Mouse (Mus musculus) spleen, adult 2 months (tissue): ENCODE data around the gene Vamp8. TPM values are rescaled to one million over a fixed set of nuclear protein-coding genes. Genes with fewer than 3 reads are reported as not detected.

Experiments
- DNase-seq, 2 experiments: peaks; one replicate each; pipeline versions ENCODE4 v3.0.0 to v3.0.0-alpha.2; 2012 to 2021; ENCODE audit warnings: low spot score in 2 of 2, low read depth in 1 of 2
- H3K27ac ChIP-seq: fragments of 200-500 bp; 2 replicates; pipeline ENCODE4 v1.5.1; 2012; ENCODE audit warnings: low read length, inconsistent platforms; ENCODE audit not compliant: insufficient read depth
- H3K27me3 ChIP-seq: fragments of 200-500 bp; 2 replicates; pipeline ENCODE4 v1.6.1; 2012; ENCODE audit warnings: mild to moderate bottlenecking, moderate library complexity, low read length, inconsistent platforms; ENCODE audit not compliant: control insufficient read depth, insufficient read depth
- H3K36me3 ChIP-seq: fragments of 200-500 bp; 2 replicates; pipeline ENCODE4 v1.6.1; 2012; ENCODE audit warnings: mild to moderate bottlenecking, low read length, inconsistent platforms; ENCODE audit not compliant: control insufficient read depth, insufficient read depth
- H3K4me1 ChIP-seq: fragments of 200-500 bp; 2 replicates; pipeline ENCODE4 v1.6.1; 2011; ENCODE audit warnings: inconsistent platforms; ENCODE audit not compliant: control insufficient read depth, insufficient read depth, insufficient read length
- H3K4me3 ChIP-seq: fragments of 200-500 bp; 2 replicates; pipeline ENCODE4 v1.5.1; 2011; ENCODE audit warnings: mild to moderate bottlenecking, inconsistent platforms; ENCODE audit not compliant: insufficient read depth, insufficient read length; ENCODE audit errors: extremely low read depth
- CTCF ChIP-seq: fragments of 200-500 bp; IDR thresholded peaks from 2 replicates; pipeline ENCODE4 v1.5.1; 2011; ENCODE audit warnings: mild to moderate bottlenecking, inconsistent platforms; ENCODE audit not compliant: insufficient read depth, insufficient read length, insufficient replicate concordance; ENCODE audit errors: extremely low read depth
- POLR2A ChIP-seq: fragments of 200-500 bp; IDR thresholded peaks from 2 replicates; pipeline ENCODE4 v1.6.1; 2011; ENCODE audit warnings: low read depth, low read length, inconsistent platforms
- WGBS: fragments of 180-500 bp; shearing (Covaris S2); methylation state at CpG from one replicate; pipeline ENCODE4 v1.1.7; 2018; 5-methylcytosine and 5-hydroxymethylcytosine counted together
- polyA plus RNA-seq: library from polyadenylated mRNA; depleted of rRNA; stranded (reverse); fragments of >200 nt; gene quantifications from 2 replicates; pipeline ENCODE4 v1.2.3, GENCODE M21; 2012

Gene Vamp8
- polyA plus RNA-seq, 1 experiment, result 107 TPM

DNA sequence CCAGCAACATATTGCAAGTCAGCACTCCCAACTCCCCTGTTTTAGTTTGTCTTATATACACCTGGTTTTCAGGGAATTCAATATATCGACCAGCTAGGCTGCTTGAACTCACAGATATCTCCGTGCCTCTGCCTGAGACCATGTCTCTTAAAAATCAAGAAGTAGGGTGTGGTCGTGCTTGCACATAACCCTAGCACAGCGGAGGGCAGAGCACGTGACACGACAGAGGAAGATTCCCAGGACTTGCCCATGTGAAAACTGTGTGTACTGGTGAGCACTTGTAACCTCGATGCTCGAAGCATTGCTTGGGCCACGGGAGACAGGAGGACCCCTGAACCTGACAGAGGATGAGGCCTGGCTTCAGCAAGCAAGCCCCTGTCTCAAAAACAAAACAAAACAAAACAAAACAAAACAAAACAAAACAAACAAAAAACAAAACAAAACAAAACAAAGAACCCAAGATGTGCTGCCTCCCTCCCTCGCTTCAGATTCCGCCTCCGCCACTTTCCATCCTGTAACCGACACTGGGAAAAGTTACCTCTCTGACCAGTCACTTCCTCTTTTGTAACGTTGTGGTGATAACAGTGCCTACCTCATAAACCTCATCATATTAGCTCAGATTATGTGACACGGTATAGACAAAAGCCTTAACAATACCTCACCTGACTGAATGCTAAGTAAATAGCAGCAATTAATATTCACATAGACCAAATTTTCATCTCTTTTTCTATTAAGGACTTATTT is 15.5 kb downstream of the Vamp8 start:
- peak; percentile 33 to 49 for DNase-seq
- peaks cover 8% of the 10 kb centered on the region for H3K4me1 ChIP-seq
- no peak for TF ChIP-seq CTCF
- TF ChIP-seq POLR2A, result no peak
- WGBS, result 21% methylated on average over 15 of the region's 15 CpGs
- no peaks in the 10 kb centered on the region for H3K27me3 ChIP-seq
- H3K36me3 ChIP-seq, result no peaks in the 10 kb centered on the region
- H3K27ac ChIP-seq, result 0 out of 2 replicates have a peak overlapping the region, but pooled peaks have one; percentile 58
- H3K4me3 ChIP-seq, result no peak overlapping the region

DNA sequence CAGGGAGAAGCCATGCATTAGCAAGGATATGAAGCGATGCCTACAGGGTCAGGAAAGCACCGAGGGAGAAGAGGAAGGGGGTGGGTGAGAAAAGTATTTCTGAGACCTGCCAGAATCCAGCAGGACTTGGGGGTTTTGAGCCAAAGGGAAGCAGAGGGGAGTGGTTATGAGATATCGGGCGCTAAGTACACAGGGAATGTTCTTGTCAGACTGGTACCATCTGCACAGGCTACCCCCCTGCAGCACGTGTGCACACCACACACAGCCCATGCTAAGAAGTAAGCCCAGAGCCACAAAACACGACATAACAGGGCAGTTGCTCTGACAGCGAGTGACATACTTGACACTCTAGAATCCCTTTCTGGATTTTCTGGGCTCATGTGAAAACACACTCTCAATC is 16.3 kb downstream of the Vamp8 start:
- Histone ChIP-seq H3K36me3 (no peaks in the 10 kb centered on the region), H3K27ac (peak overlapping the region; percentile 20; the same call in 1 of the 2 replicates), H3K4me3 (no peak overlapping the region), H3K4me1 (peaks cover 8% of the 10 kb centered on the region), H3K27me3 (no peaks in the 10 kb centered on the region)
- no peak for TF ChIP-seq CTCF
- no peak for TF ChIP-seq POLR2A
- 69% methylated on average over 7 of the region's 7 CpGs for WGBS
- no peak for DNase-seq

DNA sequence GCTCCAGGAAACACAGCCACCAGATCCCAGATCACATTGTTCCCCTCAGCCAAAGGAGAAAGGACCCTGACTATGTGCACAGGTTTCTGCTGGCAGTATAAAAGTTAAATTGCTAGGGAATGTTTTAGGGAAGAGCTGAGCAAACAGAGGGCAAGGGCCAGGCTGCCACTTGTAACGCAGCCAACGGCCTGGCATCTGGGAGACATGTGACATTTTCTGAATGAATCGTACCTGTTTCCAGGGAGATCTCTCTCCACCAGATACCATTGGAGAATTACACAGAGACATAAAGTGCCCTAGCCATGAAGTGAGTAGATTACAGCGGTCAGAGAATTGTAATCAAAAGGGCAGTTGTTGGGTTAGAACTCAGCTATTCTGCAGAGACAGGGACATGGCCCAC is 17.3 kb downstream of the Vamp8 start:
- no peak for DNase-seq
- no peaks in the 10 kb centered on the region for H3K27me3 ChIP-seq
- TF ChIP-seq CTCF, result no peak
- no peak for TF ChIP-seq POLR2A
- no peak overlapping the region for H3K4me3 ChIP-seq
- H3K4me1 ChIP-seq, result peaks cover 8% of the 10 kb centered on the region
- 0 out of 2 replicates have a peak overlapping the region, but pooled peaks have one; percentile 4 for H3K27ac ChIP-seq
- 93% methylated on average over 4 of the region's 4 CpGs for WGBS
- peaks cover 1% of the 10 kb centered on the region; the same call in 1 of the 2 replicates for H3K36me3 ChIP-seq

DNA sequence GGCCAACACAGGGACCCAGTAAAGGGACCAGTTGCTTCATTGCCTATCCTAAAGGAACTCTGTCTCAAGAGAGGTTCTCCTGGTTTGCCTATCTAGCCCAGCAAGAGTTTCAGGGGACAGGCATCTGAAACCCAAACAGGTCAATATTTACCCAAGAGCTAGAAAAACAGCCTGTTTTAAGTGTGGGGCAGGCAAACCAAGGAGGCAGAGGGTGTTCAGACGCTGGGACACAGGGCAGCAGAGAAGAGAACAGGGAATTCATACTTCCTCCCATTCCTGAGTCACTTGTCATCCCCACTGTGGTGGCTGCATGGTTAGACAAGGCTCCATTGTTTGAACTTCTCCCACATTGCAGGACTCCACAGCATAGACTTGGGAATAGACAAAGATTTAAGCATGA is 18.9 kb downstream of the Vamp8 start:
- H3K4me1 ChIP-seq, result peaks cover 8% of the 10 kb centered on the region
- H3K4me3 ChIP-seq, result no peak overlapping the region
- peak overlapping the region; percentile 32 for H3K27ac ChIP-seq
- no peak for DNase-seq
- H3K27me3 ChIP-seq, result no peaks in the 10 kb centered on the region
- peaks cover 1% of the 10 kb centered on the region; the same call in 1 of the 2 replicates for H3K36me3 ChIP-seq
- WGBS, result 81% methylated on average over 1 of the region's 1 CpGs
- no peak for TF ChIP-seq POLR2A
- no peak for TF ChIP-seq CTCF

DNA sequence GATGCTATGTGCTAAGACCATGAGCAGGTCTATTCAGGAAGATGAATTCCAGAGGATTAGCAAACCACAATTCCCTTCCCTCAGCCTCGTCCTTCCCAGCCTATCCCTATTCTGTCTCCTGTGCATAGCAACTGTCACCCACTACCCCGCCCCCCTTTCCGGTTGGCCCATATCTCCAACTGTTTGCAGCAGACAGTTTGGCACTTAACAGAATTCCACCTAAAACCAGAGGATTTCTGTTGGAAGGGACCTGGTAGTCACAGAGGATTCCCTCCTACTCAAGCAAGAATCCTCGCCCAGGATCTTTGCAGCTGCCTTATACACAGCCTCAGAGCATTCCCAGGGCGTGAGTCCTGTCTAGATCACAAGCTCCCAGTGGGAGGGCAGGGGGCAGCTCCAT is 19.4 kb downstream of the Vamp8 start:
- Histone ChIP-seq H3K27ac (peak overlapping the region; percentile 51), H3K4me1 (peaks cover 8% of the 10 kb centered on the region), H3K36me3 (peaks cover 1% of the 10 kb centered on the region; the same call in 1 of the 2 replicates), H3K4me3 (no peak overlapping the region), H3K27me3 (no peaks in the 10 kb centered on the region)
- WGBS, result 85% methylated on average over 5 of the region's 5 CpGs
- TF ChIP-seq CTCF (no peak), POLR2A (no peak)
- DNase-seq, result no peak

DNA sequence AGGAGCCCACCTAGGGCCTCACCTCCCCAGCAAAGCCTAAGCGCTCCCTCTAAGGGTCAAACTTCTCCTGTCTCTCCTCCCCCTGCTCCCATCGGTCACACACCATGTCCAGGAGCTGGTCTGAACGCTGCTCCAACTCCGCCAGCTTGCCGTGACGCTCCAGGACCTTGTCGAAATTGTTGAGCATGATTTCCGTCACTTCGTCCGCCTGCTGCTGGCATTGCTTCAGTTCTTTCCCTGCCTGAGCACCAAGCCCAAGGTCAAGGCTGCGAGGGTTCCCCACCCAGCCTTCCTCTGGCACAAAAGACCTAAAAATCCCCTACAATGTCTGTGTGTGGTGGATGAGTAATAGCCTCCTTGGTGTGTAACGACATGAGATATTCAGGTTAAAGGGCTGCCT is 20.4 kb downstream of the Vamp8 start:
- no peak for TF ChIP-seq POLR2A
- TF ChIP-seq CTCF, result no peak
- Histone ChIP-seq H3K4me3 (no peak overlapping the region), H3K27ac (peak overlapping the region; percentile 51; the same call in 1 of the 2 replicates), H3K27me3 (no peaks in the 10 kb centered on the region), H3K4me1 (peaks cover 3% of the 10 kb centered on the region; the same call in 1 of the 2 replicates), H3K36me3 (peaks cover 1% of the 10 kb centered on the region; the same call in 1 of the 2 replicates)
- WGBS, result 88% methylated on average over 12 of the region's 12 CpGs
- DNase-seq, result no peak

DNA sequence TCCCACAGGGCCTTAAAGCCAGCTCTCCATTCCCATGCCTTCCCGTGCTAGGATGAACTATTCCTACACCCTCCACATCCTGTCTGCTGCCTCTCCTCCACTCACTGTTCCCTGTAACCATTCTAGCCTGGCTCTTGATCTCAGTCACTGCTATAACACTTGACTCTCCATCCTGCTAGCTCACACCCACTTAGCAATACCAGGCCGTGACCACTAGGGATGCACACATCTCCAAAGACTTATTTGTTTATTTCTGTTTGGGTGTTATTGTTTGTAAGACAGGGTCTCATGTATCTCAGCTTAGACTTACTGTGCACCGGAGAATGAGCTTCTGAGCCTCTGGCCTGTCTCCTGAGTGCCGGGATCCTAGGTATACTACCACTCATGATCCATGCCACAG is 20.9 kb downstream of the Vamp8 start:
- Histone ChIP-seq H3K27ac (peak overlapping the region; percentile 7; the same call in 1 of the 2 replicates), H3K4me1 (no peaks in the 10 kb centered on the region; the same call in 1 of the 2 replicates), H3K27me3 (no peaks in the 10 kb centered on the region), H3K4me3 (no peak overlapping the region), H3K36me3 (peaks cover 1% of the 10 kb centered on the region; the same call in 1 of the 2 replicates)
- 94% methylated on average over 4 of the region's 4 CpGs for WGBS
- TF ChIP-seq CTCF, result no peak
- no peak for TF ChIP-seq POLR2A
- DNase-seq, result no peak
